Mouse (Mus musculus) kidney, embryonic 15.5 days (tissue): ENCODE results near the gene Fbxo31. TPM values are rescaled to one million over a fixed set of nuclear protein-coding genes. Genes with fewer than 3 reads are reported as not detected.

ENCODE experiments used
- ATAC-seq: fragments of 200-750 bp; cut with Nextera tagmentation; replicated peaks from 2 replicates; pipeline ENCODE4 v1.8.0; 2017; ENCODE audit warnings: moderate TSS enrichment; ENCODE audit not compliant: low FRiP score
- H3K27ac ChIP-seq: fragments of 300-500 bp; sonication (generic); 2 replicates; pipeline ENCODE4 v1.5.1; 2015; ENCODE audit warnings: mild to moderate bottlenecking, inconsistent platforms
- H3K27me3 ChIP-seq: fragments of 300-500 bp; sonication (generic); 2 replicates; pipeline ENCODE4 v1.6.1; 2015; ENCODE audit warnings: inconsistent platforms
- H3K36me3 ChIP-seq: fragments of 300-500 bp; sonication (generic); 2 replicates; pipeline ENCODE4 v1.6.1; 2015; ENCODE audit warnings: inconsistent platforms
- H3K4me1 ChIP-seq: fragments of 300-500 bp; sonication (generic); 2 replicates; pipeline ENCODE4 v1.6.1; 2015; ENCODE audit warnings: inconsistent platforms
- H3K4me2 ChIP-seq: fragments of 300-500 bp; sonication (generic); 2 replicates; pipeline ENCODE4 v1.6.1; 2015; ENCODE audit warnings: moderate library complexity, mild to moderate bottlenecking, inconsistent platforms
- H3K4me3 ChIP-seq: fragments of 300-500 bp; sonication (generic); replicated peaks from 2 replicates; pipeline ENCODE4 v1.5.1; 2015; ENCODE audit warnings: mild to moderate bottlenecking, inconsistent platforms
- H3K9ac ChIP-seq: fragments of 300-500 bp; sonication (generic); 2 replicates; pipeline ENCODE4 v1.6.1; 2015; ENCODE audit warnings: mild to moderate bottlenecking, inconsistent platforms
- H3K9me3 ChIP-seq: fragments of 300-500 bp; sonication (generic); replicated peaks from 2 replicates; pipeline ENCODE4 v1.6.1; 2016; ENCODE audit warnings: inconsistent platforms
- WGBS: fragments of 180-500 bp; shearing (Covaris S2); methylation state at CpG from one replicate; pipeline ENCODE4 v1.1.7; 2015; ENCODE audit warnings: mixed read lengths; 5-methylcytosine and 5-hydroxymethylcytosine counted together
- polyA plus RNA-seq: library from polyadenylated mRNA; unstranded; fragments of >200 nt; fragmentation: Nextera tagmentation; extraction: Ambion mirVana; gene quantifications from 2 replicates; pipeline ENCODE4 v1.2.1, GENCODE M21; 2015

Fbxo31 gene
- polyA plus RNA-seq, 1 experiment from 2014 or later: 17.5 TPM

GRCm38 (mm10) chr8:121544276-121544785, 34.3 kb downstream of the Fbxo31 start, which contains the start of gene 1700018B08Rik:
Gene 1700018B08Rik (minus strand): TSS chr8:121544320.
- no peak for ATAC-seq
- H3K4me3 ChIP-seq: no peak within 1 kb of the TSS
- no peak within 1 kb of the TSS for H3K4me2 ChIP-seq
- H3K36me3 ChIP-seq: peaks cover under 1% of the 10 kb centered on the region; the same call in 1 of the 2 replicates
- H3K4me1 ChIP-seq: no peaks in the 10 kb centered on the region
- H3K27me3 ChIP-seq: peaks cover 6% of the 10 kb centered on the region
- H3K27ac ChIP-seq: no peak within 1 kb of the TSS
- no peaks in the 10 kb centered on the region for H3K9me3 ChIP-seq
- H3K9ac ChIP-seq: no peak within 1 kb of the TSS
- WGBS: 84% methylated on average over 12 of the region's 12 CpGs

GRCm38 (mm10) chr8:121542901-121543300, 35.7 kb downstream of the Fbxo31 start:
- Histone ChIP-seq H3K36me3 (no peaks in the 10 kb centered on the region), H3K27ac (no peak overlapping the region), H3K4me1 (no peaks in the 10 kb centered on the region), H3K9me3 (no peaks in the 10 kb centered on the region), H3K4me2 (no peak overlapping the region), H3K27me3 (peaks cover 9% of the 10 kb centered on the region), H3K9ac (no peak overlapping the region), H3K4me3 (no peak overlapping the region)
- WGBS: 61% methylated on average over 13 of the region's 13 CpGs
- ATAC-seq: no peak

- no peaks in the 10 kb centered on the region for H3K4me1 ChIP-seq
- no peak for ATAC-seq
- 81% methylated on average over 19 of the region's 19 CpGs for WGBS
Measured at GRCm38 (mm10) chr8:121541862-121542261, 36.7 kb downstream of the Fbxo31 start.

DNA sequence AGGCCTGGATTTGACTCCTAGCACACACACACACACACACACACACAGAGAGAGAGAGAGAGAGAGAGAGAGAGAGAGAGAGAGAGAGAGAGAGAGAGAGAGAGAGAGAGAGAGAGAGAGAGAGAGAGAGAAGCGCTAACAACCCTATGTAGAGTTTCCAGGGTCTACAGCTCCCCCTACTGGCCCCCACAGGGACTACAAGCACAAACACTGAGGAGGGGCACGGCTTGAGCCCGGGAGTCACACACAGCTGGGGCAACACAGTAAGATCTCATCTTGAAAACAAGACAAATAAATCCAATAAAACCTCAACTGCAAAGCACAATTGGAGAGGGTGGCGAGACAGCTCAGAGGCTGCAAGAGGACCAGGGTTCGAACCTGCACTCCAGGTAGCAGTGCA, 46.2 kb downstream of the Fbxo31 start:
- H3K4me3 ChIP-seq: no peak overlapping the region
- H3K4me2 ChIP-seq: no peak overlapping the region
- H3K27ac ChIP-seq: no peak overlapping the region
- H3K9me3 ChIP-seq: no peaks in the 10 kb centered on the region
- 60% methylated on average over 5 of the region's 5 CpGs for WGBS
- no peak overlapping the region for H3K9ac ChIP-seq
- H3K4me1 ChIP-seq: peaks cover 8% of the 10 kb centered on the region
- no peaks in the 10 kb centered on the region for H3K27me3 ChIP-seq
- H3K36me3 ChIP-seq: no peaks in the 10 kb centered on the region
- ATAC-seq: no peak

More at GRCm38 (mm10) chr8:121541862-121542261, 36.7 kb downstream of the Fbxo31 start:
- Histone ChIP-seq H3K27me3 (peaks cover 7% of the 10 kb centered on the region), H3K9ac (no peak overlapping the region), H3K36me3 (no peaks in the 10 kb centered on the region), H3K9me3 (no peaks in the 10 kb centered on the region), H3K4me3 (no peak overlapping the region), H3K27ac (no peak overlapping the region), H3K4me2 (no peak overlapping the region)

DNA sequence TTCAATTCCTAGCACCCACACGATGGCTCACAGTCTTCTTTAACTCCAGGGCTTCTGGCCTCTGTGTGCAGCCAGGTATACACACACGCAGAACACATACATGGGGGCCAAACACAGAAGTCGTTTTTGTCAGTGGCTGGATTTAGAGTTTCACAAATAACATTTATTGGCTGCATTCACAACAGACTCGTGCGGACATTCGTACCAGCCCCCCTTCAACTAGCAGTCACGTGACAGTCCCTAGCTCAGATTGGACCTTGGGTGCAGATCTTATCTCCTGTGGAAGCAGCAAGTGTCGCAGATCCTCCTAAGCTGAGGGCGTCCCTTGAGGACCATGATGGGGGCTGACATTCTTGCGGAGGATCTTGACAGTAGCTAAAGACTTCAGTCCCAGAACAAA, 48.0 kb downstream of the Fbxo31 start:
- H3K27me3 ChIP-seq: no peaks in the 10 kb centered on the region
- 68% methylated on average over 10 of the region's 10 CpGs for WGBS
- no peak overlapping the region for H3K9ac ChIP-seq
- no peaks in the 10 kb centered on the region for H3K9me3 ChIP-seq
- H3K4me1 ChIP-seq: peaks cover 21% of the 10 kb centered on the region
- H3K36me3 ChIP-seq: no peaks in the 10 kb centered on the region
- H3K4me2 ChIP-seq: no peak overlapping the region
- H3K4me3 ChIP-seq: no peak overlapping the region
- no peak overlapping the region for H3K27ac ChIP-seq
- no peak for ATAC-seq

- H3K27me3 ChIP-seq: 0 out of 2 replicates have a peak, but pooled peaks cover 2% of the 10 kb centered on the region
- H3K9ac ChIP-seq: no peak overlapping the region
- peaks cover 24% of the 10 kb centered on the region for H3K4me1 ChIP-seq
- no peak overlapping the region for H3K4me3 ChIP-seq
- H3K9me3 ChIP-seq: no peaks in the 10 kb centered on the region
- peak overlapping the region; percentile 58; the same call in 1 of the 2 replicates for H3K27ac ChIP-seq
- WGBS: 73% methylated on average over 15 of the region's 15 CpGs
- ATAC-seq: no peak
- no peaks in the 10 kb centered on the region for H3K36me3 ChIP-seq
- no peak overlapping the region for H3K4me2 ChIP-seq
Measured at GRCm38 (mm10) chr8:121528790-121529189, 49.8 kb downstream of the Fbxo31 start.

DNA sequence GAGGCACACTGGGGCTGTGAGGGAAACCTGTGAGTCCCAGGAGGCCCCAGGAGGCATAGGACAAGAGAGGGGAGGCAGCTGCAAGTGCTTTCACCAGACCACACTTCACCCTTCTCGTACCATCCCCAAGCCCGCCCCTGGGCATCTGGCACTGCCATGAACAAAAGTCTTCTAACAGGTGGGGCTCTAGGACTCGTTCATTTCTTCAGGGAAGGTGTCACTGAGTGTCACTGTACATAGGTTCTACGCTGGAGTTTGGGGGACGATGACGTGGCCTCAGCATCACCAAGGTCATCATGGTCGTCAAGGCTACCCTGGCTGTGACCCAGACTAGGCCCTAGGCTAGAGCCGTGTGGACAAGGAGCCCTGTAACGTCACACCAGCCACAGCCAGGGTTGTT, 50.9 kb downstream of the Fbxo31 start:
- H3K27ac ChIP-seq: peak overlapping the region; percentile 27; the same call in 1 of the 2 replicates
- WGBS: 88% methylated on average over 9 of the region's 9 CpGs
- no peak for ATAC-seq

GRCm38 (mm10) chr8:121526811-121527550, 51.6 kb downstream of the Fbxo31 start:
- peaks cover 27% of the 10 kb centered on the region for H3K4me1 ChIP-seq
- H3K9me3 ChIP-seq: no peaks in the 10 kb centered on the region
- H3K4me2 ChIP-seq: no peak overlapping the region
- H3K27me3 ChIP-seq: 0 out of 2 replicates have a peak, but pooled peaks cover 2% of the 10 kb centered on the region
- no peak overlapping the region for H3K9ac ChIP-seq
- H3K4me3 ChIP-seq: no peak overlapping the region
- WGBS: 40% methylated on average over 6 of the region's 6 CpGs
- no peaks in the 10 kb centered on the region for H3K36me3 ChIP-seq
- ATAC-seq: no peak
- H3K27ac ChIP-seq: peak overlapping the region; percentile 27; the same call in 1 of the 2 replicates

More for the DNA sequence above, 50.9 kb downstream of the Fbxo31 start:
- Histone ChIP-seq H3K4me2 (no peak overlapping the region), H3K27me3 (0 out of 2 replicates have a peak, but pooled peaks cover 2% of the 10 kb centered on the region), H3K4me1 (peaks cover 24% of the 10 kb centered on the region), H3K9ac (no peak overlapping the region), H3K36me3 (no peaks in the 10 kb centered on the region), H3K9me3 (no peaks in the 10 kb centered on the region), H3K4me3 (no peak overlapping the region)

DNA sequence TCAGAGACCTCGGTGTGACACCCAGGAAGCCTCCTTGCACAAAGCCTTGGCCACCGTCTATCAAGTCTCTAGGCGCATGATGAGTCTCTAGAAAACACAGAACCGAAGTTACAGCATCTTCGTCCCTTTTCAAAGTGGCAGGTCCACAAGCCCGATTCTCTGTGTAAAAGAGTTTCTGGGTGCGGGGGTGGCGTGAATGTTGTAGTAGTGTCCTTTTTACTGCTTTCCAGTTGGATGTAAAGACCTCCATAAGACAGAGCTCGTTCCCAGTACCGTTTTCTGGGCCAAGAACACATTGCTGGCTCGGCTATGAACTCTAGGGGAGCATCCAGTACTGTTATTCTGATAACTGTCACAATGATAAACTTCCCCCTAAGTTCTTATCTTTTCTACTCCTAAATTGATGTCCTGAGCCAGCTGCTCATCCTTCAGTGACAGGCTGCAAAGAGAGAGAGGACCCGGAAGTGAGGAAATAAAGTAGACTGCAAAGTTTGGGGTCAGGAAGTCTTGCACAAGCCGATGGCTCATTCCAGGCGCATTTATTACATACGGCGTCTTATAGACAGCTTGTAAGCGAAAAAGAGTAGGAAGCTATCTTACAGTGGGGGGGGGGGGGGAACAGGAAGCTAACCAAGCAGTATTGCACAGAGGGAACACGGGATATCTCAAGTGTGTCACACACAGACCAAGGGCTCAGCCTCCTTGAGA, 53.3 kb downstream of the Fbxo31 start:
- H3K4me3 ChIP-seq: no peak overlapping the region
- no peaks in the 10 kb centered on the region for H3K36me3 ChIP-seq
- peaks cover 32% of the 10 kb centered on the region for H3K4me1 ChIP-seq
- 0 out of 2 replicates have a peak, but pooled peaks cover 2% of the 10 kb centered on the region for H3K27me3 ChIP-seq
- H3K4me2 ChIP-seq: no peak overlapping the region
- no peak overlapping the region for H3K9ac ChIP-seq
- no peak for ATAC-seq
- no peaks in the 10 kb centered on the region for H3K9me3 ChIP-seq
- H3K27ac ChIP-seq: 0 out of 2 replicates have a peak overlapping the region, but pooled peaks have one; percentile 38
- WGBS: 67% methylated on average over 18 of the region's 18 CpGs

GRCm38 (mm10) chr8:121513429-121513828, 65.2 kb downstream of the Fbxo31 start:
- Histone ChIP-seq H3K9me3 (no peaks in the 10 kb centered on the region), H3K27ac (no peak overlapping the region), H3K4me3 (no peak overlapping the region), H3K9ac (no peak overlapping the region), H3K36me3 (no peaks in the 10 kb centered on the region), H3K4me1 (peaks cover 14% of the 10 kb centered on the region), H3K4me2 (0 out of 2 replicates have a peak overlapping the region, but pooled peaks have one; percentile 17), H3K27me3 (peaks cover 41% of the 10 kb centered on the region; the same call in 1 of the 2 replicates)
- WGBS: 2% methylated on average over 12 of the region's 12 CpGs
- peak; percentile 67; the same call in 1 of the 2 replicates for ATAC-seq

- Histone ChIP-seq H3K9ac (no peak overlapping the region), H3K4me3 (no peak overlapping the region), H3K4me1 (peaks cover 15% of the 10 kb centered on the region), H3K27ac (no peak overlapping the region), H3K4me2 (no peak overlapping the region), H3K27me3 (peaks cover 52% of the 10 kb centered on the region), H3K36me3 (no peaks in the 10 kb centered on the region), H3K9me3 (no peaks in the 10 kb centered on the region)
- WGBS: 57% methylated on average over 9 of the region's 9 CpGs
- no peak for ATAC-seq
Measured at GRCm38 (mm10) chr8:121511751-121512150, 66.9 kb downstream of the Fbxo31 start.
